Mouse (Mus musculus): ENCODE results near the gene Iqcf1. TPM values are rescaled to one million over a fixed set of nuclear protein-coding genes. Genes with fewer than 3 reads are reported as not detected.

Gene Iqcf1
- not detected for polyA plus RNA-seq (2015; fragmentation: Illumina TruSeq; extraction: RNeasy Lipid Tissue Mini Kit (QIAGEN cat#74804); ENCODE audit: insufficient read depth, low read depth, low replicate concordance)

GRCm38 (mm10) chr9:106499667-106500066 is at the start of gene Iqcf1:
Iqcf1 (plus strand) TSS chr9:106499967.

DNA sequence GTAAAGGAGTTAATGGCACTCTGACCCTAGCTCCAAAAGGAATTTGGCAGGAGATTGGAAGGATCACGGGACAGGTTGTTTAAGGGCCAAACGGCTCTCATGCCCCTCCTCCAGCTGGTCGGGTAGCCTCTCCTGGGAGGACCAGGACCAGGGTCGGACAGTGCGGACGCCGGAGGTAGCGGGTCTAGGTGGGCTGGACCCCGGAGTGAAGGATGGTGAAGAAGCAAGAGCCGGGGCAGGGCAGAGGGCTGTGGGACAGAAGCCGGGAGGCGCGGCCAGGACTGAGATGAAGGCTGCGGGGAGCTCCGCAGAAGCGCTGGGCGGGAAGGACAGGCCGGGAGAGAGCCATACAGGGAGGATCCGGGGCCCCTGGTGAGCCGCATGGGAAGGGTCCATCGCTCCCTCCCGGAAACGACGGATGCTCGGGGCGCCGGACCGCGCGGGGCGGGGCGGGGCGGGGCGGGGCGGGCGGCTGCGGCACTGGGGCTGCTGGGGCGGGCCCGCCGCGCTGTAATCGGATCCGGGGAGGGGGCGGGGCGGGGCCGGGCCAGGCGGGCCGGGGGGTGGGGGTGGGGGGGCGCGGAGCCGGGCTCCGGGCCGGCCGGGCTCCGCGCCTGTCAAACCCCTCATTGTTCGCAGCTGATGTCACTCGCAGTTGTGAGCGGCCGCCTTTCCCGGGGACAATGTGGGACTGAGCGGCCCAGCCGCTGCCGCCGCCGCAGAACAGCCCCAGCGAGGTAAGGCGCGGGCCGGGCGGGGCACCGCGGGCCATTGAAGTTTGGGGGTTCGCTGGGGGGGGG is 46.3 kb upstream of the Iqcf1 start, which contains the start of gene Pcbp4:
Pcbp4 (plus strand) TSS at position 21 of the 800 bp plus-strand sequence.

DNA sequence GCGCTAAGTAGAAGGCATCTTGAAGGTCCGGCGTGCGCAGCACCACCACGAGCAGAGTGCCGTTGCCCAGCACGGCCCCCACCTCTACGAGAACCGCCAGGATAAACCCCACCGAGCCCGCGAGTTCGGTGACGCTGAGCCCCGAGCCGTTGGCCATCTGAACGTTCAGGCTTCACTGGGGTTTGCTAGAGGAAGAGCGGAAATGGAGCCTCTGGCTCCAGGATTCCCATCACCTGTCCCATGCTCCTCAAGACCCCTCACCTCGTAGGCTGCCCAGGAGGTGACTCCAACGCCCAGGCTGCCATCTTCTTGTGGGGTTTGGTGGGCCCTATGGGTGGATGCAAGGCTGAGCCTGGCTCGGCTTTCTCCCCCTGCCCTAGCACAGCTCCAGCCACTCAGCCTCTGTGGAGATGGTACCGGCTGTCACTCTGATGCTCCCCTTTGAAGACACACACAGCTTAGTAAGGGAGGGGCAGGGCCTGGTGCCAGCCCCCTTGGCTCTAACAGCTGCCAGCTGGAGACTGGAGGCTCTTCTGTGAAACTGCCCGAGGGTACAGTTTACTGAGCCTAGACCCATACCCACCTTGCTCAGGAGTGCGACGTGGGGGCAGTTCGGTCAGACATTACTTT is 34.1 kb upstream of the Iqcf1 start, which contains the start of gene Gpr62:
Gpr62 (minus strand) TSS at position 368 of the 630 bp plus-strand sequence.

GRCm38 (mm10) chr9:106475663-106476001 is 24.1 kb upstream of the Iqcf1 start, which contains the start of gene Rrp9:
Rrp9 (plus strand) TSS chr9:106475963.

GRCm38 (mm10) chr9:106476924-106477484 is 22.8 kb upstream of the Iqcf1 start, which contains the start of gene Parp3:
Parp3 (minus strand) TSS chr9:106476949.

GRCm38 (mm10) chr9:106514273-106514672 is 14.5 kb downstream of the Iqcf1 start, which contains the start of gene Iqcf5:
Iqcf5 (plus strand) TSS chr9:106514573.

Other genes with a start within 250 kb of the Iqcf1 start
- gene Poc1a, start 218.9 kb upstream of the Iqcf1 start, polyA plus RNA-seq (2015; fragmentation: Illumina TruSeq; extraction: RNeasy Lipid Tissue Mini Kit (QIAGEN cat#74804); ENCODE audit: insufficient read depth, low read depth, low replicate concordance), result 1.6 TPM
- 6.9 TPM for gene Dusp7, start 131.3 kb upstream of the Iqcf1 start, polyA plus RNA-seq (2015; fragmentation: Illumina TruSeq; extraction: RNeasy Lipid Tissue Mini Kit (QIAGEN cat#74804); ENCODE audit: insufficient read depth, low read depth, low replicate concordance)
- 331 TPM for gene Rpl29, start 70.5 kb upstream of the Iqcf1 start, polyA plus RNA-seq (2015; fragmentation: Illumina TruSeq; extraction: RNeasy Lipid Tissue Mini Kit (QIAGEN cat#74804); ENCODE audit: insufficient read depth, low read depth, low replicate concordance)
- gene Acy1, start 61.6 kb upstream of the Iqcf1 start, polyA plus RNA-seq (2015; fragmentation: Illumina TruSeq; extraction: RNeasy Lipid Tissue Mini Kit (QIAGEN cat#74804); ENCODE audit: insufficient read depth, low read depth, low replicate concordance), result 5.6 TPM
- 17.9 TPM for gene Abhd14b, start 52.5 kb upstream of the Iqcf1 start, polyA plus RNA-seq (2015; fragmentation: Illumina TruSeq; extraction: RNeasy Lipid Tissue Mini Kit (QIAGEN cat#74804); ENCODE audit: insufficient read depth, low read depth, low replicate concordance)
- gene Abhd14a, start 52.3 kb upstream of the Iqcf1 start, polyA plus RNA-seq (2015; fragmentation: Illumina TruSeq; extraction: RNeasy Lipid Tissue Mini Kit (QIAGEN cat#74804); ENCODE audit: insufficient read depth, low read depth, low replicate concordance), result 9.6 TPM
- 18.9 TPM for gene Pcbp4, start 46.7 kb upstream of the Iqcf1 start, polyA plus RNA-seq (2015; fragmentation: Illumina TruSeq; extraction: RNeasy Lipid Tissue Mini Kit (QIAGEN cat#74804); ENCODE audit: insufficient read depth, low read depth, low replicate concordance)
- gene Gpr62, start 34.0 kb upstream of the Iqcf1 start, polyA plus RNA-seq (2015; fragmentation: Illumina TruSeq; extraction: RNeasy Lipid Tissue Mini Kit (QIAGEN cat#74804); ENCODE audit: insufficient read depth, low read depth, low replicate concordance), result not detected
- gene Rrp9, start 24.0 kb upstream of the Iqcf1 start, polyA plus RNA-seq (2015; fragmentation: Illumina TruSeq; extraction: RNeasy Lipid Tissue Mini Kit (QIAGEN cat#74804); ENCODE audit: insufficient read depth, low read depth, low replicate concordance), result 9.6 TPM
- 8.3 TPM for gene Parp3, start 23.0 kb upstream of the Iqcf1 start, polyA plus RNA-seq (2015; fragmentation: Illumina TruSeq; extraction: RNeasy Lipid Tissue Mini Kit (QIAGEN cat#74804); ENCODE audit: insufficient read depth, low read depth, low replicate concordance)
- not detected for gene Iqcf5, start 14.6 kb downstream of the Iqcf1 start, polyA plus RNA-seq (2015; fragmentation: Illumina TruSeq; extraction: RNeasy Lipid Tissue Mini Kit (QIAGEN cat#74804); ENCODE audit: insufficient read depth, low read depth, low replicate concordance)
- not detected for gene Iqcf3, start 61.7 kb downstream of the Iqcf1 start, polyA plus RNA-seq (2015; fragmentation: Illumina TruSeq; extraction: RNeasy Lipid Tissue Mini Kit (QIAGEN cat#74804); ENCODE audit: insufficient read depth, low read depth, low replicate concordance)
- not detected for gene Iqcf4, start 71.0 kb downstream of the Iqcf1 start, polyA plus RNA-seq (2015; fragmentation: Illumina TruSeq; extraction: RNeasy Lipid Tissue Mini Kit (QIAGEN cat#74804); ENCODE audit: insufficient read depth, low read depth, low replicate concordance)
- not detected for gene Iqcf6, start 126.6 kb downstream of the Iqcf1 start, polyA plus RNA-seq (2015; fragmentation: Illumina TruSeq; extraction: RNeasy Lipid Tissue Mini Kit (QIAGEN cat#74804); ENCODE audit: insufficient read depth, low read depth, low replicate concordance)
- gene Grm2, start 156.1 kb downstream of the Iqcf1 start, polyA plus RNA-seq (2015; fragmentation: Illumina TruSeq; extraction: RNeasy Lipid Tissue Mini Kit (QIAGEN cat#74804); ENCODE audit: insufficient read depth, low read depth, low replicate concordance), result not detected
- gene Tex264, start 186.0 kb downstream of the Iqcf1 start, polyA plus RNA-seq (2015; fragmentation: Illumina TruSeq; extraction: RNeasy Lipid Tissue Mini Kit (QIAGEN cat#74804); ENCODE audit: insufficient read depth, low read depth, low replicate concordance), result 18.5 TPM

All from pancreas, adult 10 weeks (tissue).